Mouse (Mus musculus) liver, embryonic 15.5 days (tissue): ENCODE results near the gene Nbl1. TPM values are rescaled to one million over a fixed set of nuclear protein-coding genes. Genes with fewer than 3 reads are reported as not detected.

Source experiments
- ATAC-seq: fragments of 200-750 bp; cut with Nextera tagmentation; 2 replicates; pipeline ENCODE4 v1.8.0; 2017; ENCODE audit warnings: moderate number of reproducible peaks, mild to moderate bottlenecking, moderate library complexity; ENCODE audit not compliant: insufficient read depth
- H3K27ac ChIP-seq: fragments of 300-500 bp; sonication (generic); replicated peaks from 2 replicates; pipeline ENCODE4 v1.5.1; 2015; ENCODE audit warnings: mild to moderate bottlenecking, inconsistent platforms
- H3K27me3 ChIP-seq: fragments of 300-500 bp; sonication (generic); 2 replicates; pipeline ENCODE4 v1.6.1; 2015; ENCODE audit warnings: mild to moderate bottlenecking, inconsistent platforms
- H3K36me3 ChIP-seq: fragments of 300-500 bp; sonication (generic); replicated peaks from 2 replicates; pipeline ENCODE4 v1.6.1; 2015; ENCODE audit warnings: moderate library complexity, mild to moderate bottlenecking, inconsistent platforms
- H3K4me1 ChIP-seq: fragments of 300-500 bp; sonication (generic); replicated peaks from 2 replicates; pipeline ENCODE4 v1.6.1; 2015; ENCODE audit warnings: inconsistent platforms
- H3K4me2 ChIP-seq: fragments of 300-500 bp; sonication (generic); 2 replicates; pipeline ENCODE4 v1.6.1; 2015; ENCODE audit warnings: moderate library complexity, mild to moderate bottlenecking, inconsistent platforms
- H3K4me3 ChIP-seq: fragments of 300-500 bp; sonication (generic); replicated peaks from 2 replicates; pipeline ENCODE4 v1.5.1; 2015; ENCODE audit warnings: mild to moderate bottlenecking, inconsistent platforms
- H3K9ac ChIP-seq: fragments of 300-500 bp; sonication (generic); 2 replicates; pipeline ENCODE4 v1.6.1; 2015; ENCODE audit warnings: moderate library complexity, mild to moderate bottlenecking, inconsistent platforms
- H3K9me3 ChIP-seq: fragments of 300-500 bp; sonication (generic); replicated peaks from 2 replicates; pipeline ENCODE4 v1.6.1; 2016; ENCODE audit warnings: inconsistent platforms
- WGBS: fragments of 180-500 bp; shearing (Covaris S2); methylation state at CpG from one replicate; pipeline ENCODE4 v1.1.7; 2015; ENCODE audit warnings: mixed read lengths; ENCODE audit not compliant: insufficient replicate concordance; 5-methylcytosine and 5-hydroxymethylcytosine counted together
- polyA plus RNA-seq: library from polyadenylated mRNA; unstranded; fragments of >200 nt; fragmentation: Nextera tagmentation; extraction: Ambion mirVana; gene quantifications from 2 replicates; pipeline ENCODE4 v1.2.1, GENCODE M21; 2015

Gene Nbl1
- polyA plus RNA-seq, 1 experiment from 2014 or later: 3.0 TPM

GRCm38 (mm10) chr4:139059569-139059968 lies 33.2 kb downstream of the Nbl1 start:
- Histone ChIP-seq H3K9me3 (no peaks in the 10 kb centered on the region), H3K27ac (no peak overlapping the region)
- 7% methylated on average over 7 of the region's 7 CpGs for WGBS

GRCm38 (mm10) chr4:139058029-139058428 lies 34.8 kb downstream of the Nbl1 start:
- no peaks in the 10 kb centered on the region for H3K36me3 ChIP-seq
- no peak overlapping the region for H3K4me2 ChIP-seq
- H3K27me3 ChIP-seq: no peaks in the 10 kb centered on the region
- H3K27ac ChIP-seq: no peak overlapping the region
- no peak overlapping the region for H3K4me3 ChIP-seq
- no peak for ATAC-seq
- H3K9ac ChIP-seq: no peak overlapping the region
- no peaks in the 10 kb centered on the region for H3K9me3 ChIP-seq
- WGBS: 75% methylated on average over 5 of the region's 5 CpGs
- H3K4me1 ChIP-seq: no peaks in the 10 kb centered on the region

More at GRCm38 (mm10) chr4:139059569-139059968, 33.2 kb downstream of the Nbl1 start:
- Histone ChIP-seq H3K4me2 (no peak overlapping the region), H3K27me3 (peaks cover 3% of the 10 kb centered on the region; the same call in 1 of the 2 replicates), H3K4me1 (no peaks in the 10 kb centered on the region), H3K36me3 (no peaks in the 10 kb centered on the region), H3K4me3 (no peak overlapping the region), H3K9ac (no peak overlapping the region)
- ATAC-seq: no peak

GRCm38 (mm10) chr4:139057291-139057690 lies 35.5 kb downstream of the Nbl1 start:
- Histone ChIP-seq H3K9ac (no peak overlapping the region), H3K4me2 (no peak overlapping the region), H3K4me1 (no peaks in the 10 kb centered on the region), H3K9me3 (no peaks in the 10 kb centered on the region), H3K27ac (no peak overlapping the region), H3K27me3 (no peaks in the 10 kb centered on the region), H3K36me3 (no peaks in the 10 kb centered on the region), H3K4me3 (no peak overlapping the region)
- ATAC-seq: no peak
- WGBS: 64% methylated on average over 5 of the region's 5 CpGs

GRCm38 (mm10) chr4:139055744-139056143 lies 37.0 kb downstream of the Nbl1 start:
- 48% methylated on average over 3 of the region's 3 CpGs for WGBS
- H3K9ac ChIP-seq: no peak overlapping the region
- no peak overlapping the region for H3K4me3 ChIP-seq
- no peak for ATAC-seq
- no peaks in the 10 kb centered on the region for H3K36me3 ChIP-seq
- H3K9me3 ChIP-seq: no peaks in the 10 kb centered on the region
- H3K4me2 ChIP-seq: no peak overlapping the region
- H3K27me3 ChIP-seq: no peaks in the 10 kb centered on the region
- no peaks in the 10 kb centered on the region for H3K4me1 ChIP-seq
- no peak overlapping the region for H3K27ac ChIP-seq

- no peaks in the 10 kb centered on the region for H3K9me3 ChIP-seq
These were observed 37.5 kb downstream of the Nbl1 start for GRCm38 (mm10) chr4:139055336-139055735.

GRCm38 (mm10) chr4:139054300-139054923 lies 38.4 kb downstream of the Nbl1 start:
- H3K27ac ChIP-seq: no peak overlapping the region
- no peak overlapping the region for H3K4me2 ChIP-seq
- H3K4me3 ChIP-seq: no peak overlapping the region
- ATAC-seq: no peak
- 48% methylated on average over 9 of the region's 9 CpGs for WGBS
- no peaks in the 10 kb centered on the region for H3K9me3 ChIP-seq
- H3K27me3 ChIP-seq: no peaks in the 10 kb centered on the region
- H3K9ac ChIP-seq: no peak overlapping the region
- no peaks in the 10 kb centered on the region for H3K4me1 ChIP-seq
- no peaks in the 10 kb centered on the region for H3K36me3 ChIP-seq

More at GRCm38 (mm10) chr4:139055336-139055735, 37.5 kb downstream of the Nbl1 start:
- ATAC-seq: no peak
- no peaks in the 10 kb centered on the region for H3K27me3 ChIP-seq
- no peak overlapping the region for H3K4me3 ChIP-seq
- H3K4me2 ChIP-seq: no peak overlapping the region
- no peaks in the 10 kb centered on the region for H3K4me1 ChIP-seq
- H3K9ac ChIP-seq: no peak overlapping the region
- H3K27ac ChIP-seq: no peak overlapping the region
- H3K36me3 ChIP-seq: no peaks in the 10 kb centered on the region
- WGBS: 60% methylated on average over 4 of the region's 4 CpGs

- WGBS: 63% methylated on average over 5 of the region's 5 CpGs
- Histone ChIP-seq H3K27me3 (no peaks in the 10 kb centered on the region), H3K36me3 (no peaks in the 10 kb centered on the region), H3K9me3 (no peaks in the 10 kb centered on the region), H3K4me2 (no peak overlapping the region), H3K4me3 (no peak overlapping the region), H3K4me1 (no peaks in the 10 kb centered on the region), H3K27ac (no peak overlapping the region), H3K9ac (no peak overlapping the region)
- no peak for ATAC-seq
These were observed 39.4 kb downstream of the Nbl1 start for GRCm38 (mm10) chr4:139053391-139053790.

- Histone ChIP-seq H3K36me3 (no peaks in the 10 kb centered on the region), H3K4me1 (no peaks in the 10 kb centered on the region), H3K27me3 (no peaks in the 10 kb centered on the region), H3K9ac (no peak overlapping the region), H3K4me2 (no peak overlapping the region), H3K27ac (no peak overlapping the region), H3K4me3 (no peak overlapping the region), H3K9me3 (no peaks in the 10 kb centered on the region)
- 59% methylated on average over 7 of the region's 7 CpGs for WGBS
- no peak for ATAC-seq
These were observed 40.0 kb downstream of the Nbl1 start for GRCm38 (mm10) chr4:139052796-139053195.

GRCm38 (mm10) chr4:139048518-139048917 lies 44.3 kb downstream of the Nbl1 start:
- Histone ChIP-seq H3K4me2 (no peak overlapping the region), H3K4me3 (no peak overlapping the region), H3K9ac (no peak overlapping the region), H3K36me3 (no peaks in the 10 kb centered on the region), H3K27ac (no peak overlapping the region), H3K4me1 (no peaks in the 10 kb centered on the region), H3K27me3 (no peaks in the 10 kb centered on the region), H3K9me3 (no peaks in the 10 kb centered on the region)
- 62% methylated on average over 6 of the region's 6 CpGs for WGBS
- ATAC-seq: no peak

GRCm38 (mm10) chr4:139046354-139046753 lies 46.4 kb downstream of the Nbl1 start:
- Histone ChIP-seq H3K27me3 (no peaks in the 10 kb centered on the region), H3K4me2 (no peak overlapping the region), H3K4me1 (no peaks in the 10 kb centered on the region), H3K9ac (no peak overlapping the region), H3K36me3 (no peaks in the 10 kb centered on the region), H3K4me3 (no peak overlapping the region), H3K27ac (no peak overlapping the region), H3K9me3 (no peaks in the 10 kb centered on the region)
- ATAC-seq: no peak
- 72% methylated on average over 5 of the region's 5 CpGs for WGBS

- no peak for ATAC-seq
These were observed 48.2 kb downstream of the Nbl1 start for GRCm38 (mm10) chr4:139044566-139044965.

GRCm38 (mm10) chr4:139043600-139043999 lies 49.2 kb downstream of the Nbl1 start:
- 46% methylated on average over 2 of the region's 2 CpGs for WGBS
- no peak overlapping the region for H3K9ac ChIP-seq
- 0 out of 2 replicates have a peak, but pooled peaks cover 9% of the 10 kb centered on the region for H3K27me3 ChIP-seq
- H3K4me2 ChIP-seq: no peak overlapping the region
- H3K27ac ChIP-seq: no peak overlapping the region
- no peak overlapping the region for H3K4me3 ChIP-seq
- H3K4me1 ChIP-seq: no peaks in the 10 kb centered on the region
- no peaks in the 10 kb centered on the region for H3K36me3 ChIP-seq
- no peak for ATAC-seq
- H3K9me3 ChIP-seq: no peaks in the 10 kb centered on the region

More at GRCm38 (mm10) chr4:139044566-139044965, 48.2 kb downstream of the Nbl1 start:
- no peak overlapping the region for H3K4me2 ChIP-seq
- 73% methylated on average over 5 of the region's 5 CpGs for WGBS
- no peaks in the 10 kb centered on the region for H3K9me3 ChIP-seq
- no peaks in the 10 kb centered on the region for H3K4me1 ChIP-seq
- H3K36me3 ChIP-seq: no peaks in the 10 kb centered on the region
- no peak overlapping the region for H3K4me3 ChIP-seq
- 0 out of 2 replicates have a peak, but pooled peaks cover 6% of the 10 kb centered on the region for H3K27me3 ChIP-seq
- H3K27ac ChIP-seq: no peak overlapping the region
- no peak overlapping the region for H3K9ac ChIP-seq
